21 mouse cellular contexts compared by ENCODE assay signal in genomic region chr14:47909129-47909528, GRCm38 (mm10).
DNase-seq lines count a peak whose midpoint lies in the region; ATAC-seq lines count a peak whose summit lies in the region.
"Had no signal": no experiment of that assay in that cellular context is flagged by ENCODE, and none has a peak within 500 bp of the region (broad histone marks: within the 10 kb centered on the region; RNA-seq: fewer than 3 reads in every experiment).

No protein-coding gene starts in this region.

- no peaks in the 10 kb centered on the region for H3K9me3 ChIP-seq in heart, embryonic 15.5 days (replicated peaks)
- no peaks in the 10 kb centered on the region for H3K9me3 ChIP-seq in midbrain, embryonic 11.5 days (ENCODE audit: control insufficient read depth, low read length)
- H3K9me3 ChIP-seq in midbrain, embryonic 16.5 days (replicated peaks; ENCODE audit: control insufficient read depth, low read length, poor library complexity, severe bottlenecking): no peaks in the 10 kb centered on the region
- H3K9me3 ChIP-seq: embryonic facial prominence, embryonic 10.5 days; forebrain, embryonic 15.5 days; hindbrain, embryonic 15.5 days; intestine, embryonic 15.5 days; limb, embryonic 15.5 days had no signal

- no peak overlapping the region for H3K27ac ChIP-seq in heart, embryonic 15.5 days
- H3K27ac ChIP-seq in midbrain, embryonic 11.5 days (ENCODE audit: low read depth, low read length): no peak overlapping the region
- no peak overlapping the region for H3K27ac ChIP-seq in midbrain, embryonic 16.5 days (ENCODE audit: low read length)
- H3K27ac ChIP-seq: embryonic facial prominence, embryonic 10.5 days; forebrain, embryonic 15.5 days; hindbrain, embryonic 15.5 days; intestine, embryonic 15.5 days; limb, embryonic 15.5 days; liver, embryonic 14.5 days; stomach, postnatal 0 days had no signal

- no peaks in the 10 kb centered on the region for H3K36me3 ChIP-seq in heart, embryonic 15.5 days
- H3K36me3 ChIP-seq in midbrain, embryonic 11.5 days (ENCODE audit: control insufficient read depth, insufficient read depth, low read length): no peaks in the 10 kb centered on the region
- H3K36me3 ChIP-seq in midbrain, embryonic 16.5 days (ENCODE audit: control insufficient read depth, insufficient read depth, low read length): no peaks in the 10 kb centered on the region
- H3K36me3 ChIP-seq: embryonic facial prominence, embryonic 10.5 days; forebrain, embryonic 15.5 days; hindbrain, embryonic 15.5 days; intestine, embryonic 15.5 days; limb, embryonic 15.5 days had no signal

- no peaks in the 10 kb centered on the region for H3K27me3 ChIP-seq in heart, embryonic 15.5 days
- H3K27me3 ChIP-seq in midbrain, embryonic 11.5 days (ENCODE audit: control insufficient read depth, insufficient read depth, low read length): no peaks in the 10 kb centered on the region
- H3K27me3 ChIP-seq in midbrain, embryonic 16.5 days (ENCODE audit: control insufficient read depth, insufficient read depth, low read depth, low read length): no peaks in the 10 kb centered on the region
- H3K27me3 ChIP-seq: forebrain, embryonic 15.5 days; hindbrain, embryonic 15.5 days; intestine, embryonic 15.5 days; limb, embryonic 15.5 days had no signal

- no peak for ATAC-seq in heart, embryonic 15.5 days (replicated peaks; ENCODE audit: insufficient number of reproducible peaks, insufficient read depth, low FRiP score, low read depth)
- no peak for ATAC-seq in midbrain, embryonic 11.5 days (ENCODE audit: low FRiP score)
- ATAC-seq in midbrain, embryonic 16.5 days: no peak
- peak; percentile 63 for ATAC-seq in common myeloid progenitor, adult 5-6 weeks (replicated peaks; ENCODE audit: low read depth, poor library complexity, severe bottlenecking)
- ATAC-seq: forebrain, embryonic 15.5 days; intestine, embryonic 15.5 days had no signal

- 49% methylated on average over 8 of the region's 8 CpGs for WGBS in heart, embryonic 15.5 days
- 57% methylated on average over 8 of the region's 8 CpGs for WGBS in midbrain, embryonic 11.5 days
- WGBS in midbrain, embryonic 16.5 days: 49% methylated on average over 8 of the region's 8 CpGs

- H3K4me1 ChIP-seq in heart, embryonic 15.5 days (replicated peaks): peaks cover 4% of the 10 kb centered on the region; the same call in 1 of the 2 replicates
- peaks cover 5% of the 10 kb centered on the region; the same call in 1 of the 2 replicates for H3K4me1 ChIP-seq in midbrain, embryonic 11.5 days (ENCODE audit: control insufficient read depth, insufficient read depth, low read length)
- peaks cover 18% of the 10 kb centered on the region for H3K4me1 ChIP-seq in midbrain, embryonic 16.5 days (ENCODE audit: control insufficient read depth, insufficient read depth, low read length)
- H3K4me1 ChIP-seq: intestine, embryonic 15.5 days had no signal

- DNase-seq in heart, postnatal 4 days: no peak
- peak; percentile 79 for DNase-seq in midbrain, embryonic 11.5 days (ENCODE audit: low spot score, missing footprints)
- DNase-seq in left cerebral cortex, postnatal 10 days (ENCODE audit: extremely low spot score in 1 of 2, low spot score in 2 of 2): no peak
- no peak for DNase-seq in lung, postnatal 36 days
- DNase-seq: cerebellum, adult 11 months; cerebellum, adult 9-11 months; heart, adult 11 months; kidney, adult 9 months; lung, embryonic 14.5 days; thymus, adult 2 months; thymus, postnatal 4 days had no signal

- peak overlapping the region; percentile 18; the same call in 1 of the 2 replicates for H3K4me2 ChIP-seq in heart, embryonic 15.5 days
- H3K4me2 ChIP-seq in midbrain, embryonic 11.5 days: no peak overlapping the region
- no peak overlapping the region for H3K4me2 ChIP-seq in midbrain, embryonic 16.5 days (ENCODE audit: low read length)
- H3K4me2 ChIP-seq: forebrain, embryonic 15.5 days; hindbrain, embryonic 15.5 days; intestine, embryonic 15.5 days; limb, embryonic 15.5 days; lung, embryonic 14.5 days had no signal

- intact Hi-C loops in left cerebral cortex, postnatal 10 days (cut with DNase I): no loop called here

- H3K4me3 ChIP-seq in heart, embryonic 15.5 days: no peak overlapping the region
- no peak overlapping the region for H3K4me3 ChIP-seq in midbrain, embryonic 11.5 days (ENCODE audit: low read depth, low read length)
- no peak overlapping the region for H3K4me3 ChIP-seq in midbrain, embryonic 16.5 days (ENCODE audit: low read depth, low read length)
- H3K4me3 ChIP-seq: embryonic facial prominence, embryonic 10.5 days; forebrain, embryonic 15.5 days; hindbrain, embryonic 15.5 days; intestine, embryonic 15.5 days; limb, embryonic 15.5 days had no signal

- H3K9ac ChIP-seq in heart, embryonic 15.5 days: no peak overlapping the region
- H3K9ac ChIP-seq in midbrain, embryonic 11.5 days (ENCODE audit: low read length): no peak overlapping the region
- H3K9ac ChIP-seq in midbrain, embryonic 16.5 days (ENCODE audit: low read depth, low read length): no peak overlapping the region
- H3K9ac ChIP-seq: forebrain, embryonic 15.5 days; hindbrain, embryonic 15.5 days; intestine, embryonic 15.5 days; limb, embryonic 15.5 days; liver, embryonic 14.5 days; lung, embryonic 14.5 days had no signal
